Comparison of ENCODE assay signal across 16 mouse cellular contexts in the genomic region with DNA sequence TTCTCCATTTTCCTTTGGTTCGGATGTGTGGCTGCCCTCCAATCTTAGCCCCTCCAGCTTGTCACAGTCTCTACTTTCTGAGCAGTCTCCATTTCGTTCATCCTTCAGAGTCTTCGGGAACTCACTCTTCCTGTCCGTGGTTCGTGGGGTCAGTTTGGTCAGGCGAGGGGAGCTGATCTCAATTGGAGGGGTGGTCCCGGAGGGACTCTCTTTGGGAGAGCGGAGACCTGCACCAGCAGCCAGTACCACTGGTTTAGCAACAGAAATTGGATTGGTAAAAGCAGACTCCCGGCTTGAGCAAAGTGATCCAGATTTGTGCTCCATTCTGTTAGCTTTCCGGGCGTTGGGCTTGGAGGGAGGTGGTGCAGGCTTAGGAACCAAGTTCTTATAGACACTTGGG.
"Had no signal": no experiment of that assay in that cellular context is flagged by ENCODE, and none has a peak within 500 bp of the region (broad histone marks: within the 10 kb centered on the region; RNA-seq: fewer than 3 reads in every experiment).

No protein-coding gene starts in this region.

- H3K4me3 ChIP-seq: neural tube, embryonic 13.5 days; neural tube, embryonic 15.5 days; stomach, embryonic 15.5 days had no signal

- H3K4me2 ChIP-seq: neural tube, embryonic 13.5 days; neural tube, embryonic 15.5 days; stomach, embryonic 15.5 days had no signal

- DNase-seq: retina, postnatal 1 day; right cerebral cortex, adult 18-20 months; right cerebral cortex, postnatal 14 days; right cerebral cortex, postnatal 25 days; right cerebral cortex, postnatal 4 days; spleen, adult 18-20 months; thymus, adult 18-20 months; thymus, adult 2 months; thymus, postnatal 14 days; thymus, postnatal 25 days; thymus, postnatal 36 days; thymus, postnatal 4 days had no signal

- H3K36me3 ChIP-seq: neural tube, embryonic 13.5 days; neural tube, embryonic 15.5 days; stomach, embryonic 15.5 days had no signal

- H3K9ac ChIP-seq: neural tube, embryonic 13.5 days; neural tube, embryonic 15.5 days; stomach, embryonic 15.5 days had no signal

- H3K27me3 ChIP-seq: neural tube, embryonic 13.5 days; neural tube, embryonic 15.5 days; stomach, embryonic 15.5 days had no signal

- H3K9me3 ChIP-seq: neural tube, embryonic 13.5 days; neural tube, embryonic 15.5 days; stomach, embryonic 15.5 days had no signal

- H3K27ac ChIP-seq: neural tube, embryonic 13.5 days; neural tube, embryonic 15.5 days; stomach, embryonic 15.5 days; stomach, postnatal 0 days had no signal

- H3K4me1 ChIP-seq: neural tube, embryonic 13.5 days; neural tube, embryonic 15.5 days; stomach, embryonic 15.5 days had no signal
